Mouse (Mus musculus) megakaryocyte, embryonic 14.5 days (primary cell): ENCODE data around the gene Kcnh1. TPM values are rescaled to one million over a fixed set of nuclear protein-coding genes. Genes with fewer than 3 reads are reported as not detected.

Experiments used
- H3K27me3 ChIP-seq: replicated peaks from 2 replicates; pipeline ENCODE3; 2012; ENCODE audit warnings: inconsistent platforms
- H3K36me3 ChIP-seq: replicated peaks from 2 replicates; pipeline ENCODE3; 2012; ENCODE audit warnings: low read length, inconsistent platforms, mixed read lengths
- H3K4me1 ChIP-seq: 2 replicates; pipeline ENCODE4 v1.6.1; 2012; ENCODE audit warnings: inconsistent platforms
- H3K4me3 ChIP-seq: replicated peaks from 2 replicates; pipeline ENCODE3; 2012; ENCODE audit warnings: moderate library complexity, mild to moderate bottlenecking, inconsistent platforms
- H3K9me3 ChIP-seq: 2 replicates; pipeline ENCODE4 v1.6.1; 2012; ENCODE audit warnings: inconsistent platforms
- FLI1 ChIP-seq: IDR thresholded peaks from 2 replicates; pipeline ENCODE4 v1.6.1; 2012; ENCODE audit warnings: low read length, inconsistent platforms, mixed read lengths
- GATA1 ChIP-seq: IDR thresholded peaks from 3 replicates; pipeline ENCODE4 v1.6.1; 2012; ENCODE audit warnings: mixed read lengths, low read length, inconsistent platforms, borderline replicate concordance
- polyA plus RNA-seq: library from polyadenylated mRNA; stranded (reverse); fragments of >175 nt; gene quantifications from 2 replicates; pipeline ENCODE4 v1.2.3, GENCODE M21; 2012; ENCODE audit warnings: low replicate concordance; ENCODE audit not compliant: insufficient read depth

The Kcnh1 gene
- polyA plus RNA-seq, 1 experiment = not detected

DNA sequence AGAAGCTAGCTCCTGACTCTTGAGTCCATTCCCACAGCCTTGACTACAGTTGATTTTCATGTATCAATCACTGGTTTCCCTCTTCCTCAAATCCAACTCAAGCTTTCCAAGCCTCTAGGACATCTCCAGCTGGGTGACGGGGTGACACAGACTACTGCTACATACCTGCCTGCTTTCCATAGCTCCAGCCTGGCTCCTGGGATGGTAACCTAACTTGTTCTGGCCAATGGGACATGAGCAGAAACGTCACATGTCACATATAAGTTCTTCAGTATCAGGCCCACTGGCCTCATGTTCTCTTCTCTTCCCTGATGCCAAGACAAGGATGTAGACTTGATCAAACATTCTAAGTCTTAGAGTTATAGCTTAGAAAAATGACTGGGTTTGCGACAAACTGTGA is 360.0 kb downstream of the Kcnh1 start:
- Histone ChIP-seq H3K9me3 (peaks cover 16% of the 10 kb centered on the region), H3K4me1 (peaks cover 18% of the 10 kb centered on the region)
- no peak for TF ChIP-seq FLI1
- TF ChIP-seq GATA1 = no peak

GRCm38 (mm10) chr1:192555516-192555915 is 364.9 kb downstream of the Kcnh1 start:
- no peaks in the 10 kb centered on the region for H3K36me3 ChIP-seq
- TF ChIP-seq FLI1 (no peak), GATA1 (no peak)
- H3K4me3 ChIP-seq = no peak overlapping the region
- H3K9me3 ChIP-seq = peaks cover 16% of the 10 kb centered on the region
- H3K4me1 ChIP-seq = peaks cover 4% of the 10 kb centered on the region; the same call in 1 of the 2 replicates
- H3K27me3 ChIP-seq = peaks cover 15% of the 10 kb centered on the region

More for the DNA sequence above, 360.0 kb downstream of the Kcnh1 start:
- Histone ChIP-seq H3K27me3 (peaks cover 17% of the 10 kb centered on the region), H3K36me3 (no peaks in the 10 kb centered on the region), H3K4me3 (no peak overlapping the region)

- TF ChIP-seq FLI1 = no peak
- no peak for TF ChIP-seq GATA1
- Histone ChIP-seq H3K27me3 (peaks cover 9% of the 10 kb centered on the region), H3K36me3 (no peaks in the 10 kb centered on the region), H3K9me3 (peaks cover 9% of the 10 kb centered on the region), H3K4me3 (no peak overlapping the region), H3K4me1 (peaks cover 4% of the 10 kb centered on the region; the same call in 1 of the 2 replicates)
Measured at GRCm38 (mm10) chr1:192557978-192558594, 367.5 kb downstream of the Kcnh1 start.

DNA sequence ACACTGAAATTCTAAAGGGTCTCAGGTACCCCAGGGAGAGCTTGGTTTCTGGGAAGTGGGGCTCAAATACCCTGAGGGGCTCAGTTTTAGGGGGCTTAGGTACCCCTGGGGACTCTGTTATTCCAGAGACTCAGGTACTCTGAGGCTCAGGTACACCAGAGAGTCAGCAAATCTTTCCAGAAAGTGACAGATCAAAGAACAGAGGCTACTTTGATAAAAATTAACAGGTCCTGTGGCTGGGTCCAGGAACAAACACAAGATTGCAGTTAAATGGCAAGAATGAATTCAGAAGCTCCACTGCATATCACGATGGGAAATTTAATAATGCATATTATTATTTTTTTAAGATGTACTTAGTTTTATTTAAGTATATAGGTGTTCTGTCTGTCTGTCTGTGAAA is 368.8 kb downstream of the Kcnh1 start:
- Histone ChIP-seq H3K4me1 (peaks cover 4% of the 10 kb centered on the region; the same call in 1 of the 2 replicates), H3K27me3 (peaks cover 9% of the 10 kb centered on the region), H3K36me3 (no peaks in the 10 kb centered on the region), H3K9me3 (no peaks in the 10 kb centered on the region), H3K4me3 (no peak overlapping the region)
- TF ChIP-seq FLI1 = no peak
- no peak for TF ChIP-seq GATA1

Other genes with a start within 250 kb of the Kcnh1 start
- 0.88 and 1.3 TPM in 2 replicates for gene Rd3, start 213.4 kb upstream of the Kcnh1 start, polyA plus RNA-seq
- gene Traf5, start 98.2 kb upstream of the Kcnh1 start, polyA plus RNA-seq = 3.8 and 8.2 TPM in 2 replicates
- 6.0 and 15.6 TPM in 2 replicates for gene Rcor3, start 52.7 kb upstream of the Kcnh1 start, polyA plus RNA-seq